Mouse (Mus musculus) urinary bladder, postnatal 4 days (tissue): Measurements from ENCODE around the gene Tln1.
"Not testable (repeated sequence)": the region's sequence is repeated elsewhere in the genome, so short reads cannot be mapped to it uniquely, and the experiment has no call there.

Experiments used
- DNase-seq, 2 experiments: peaks; one replicate each; pipeline ENCODE4 v3.0.0; 2021 to 2022; ENCODE audit warnings: low spot score in 2 of 2

The Tln1 gene

DNA sequence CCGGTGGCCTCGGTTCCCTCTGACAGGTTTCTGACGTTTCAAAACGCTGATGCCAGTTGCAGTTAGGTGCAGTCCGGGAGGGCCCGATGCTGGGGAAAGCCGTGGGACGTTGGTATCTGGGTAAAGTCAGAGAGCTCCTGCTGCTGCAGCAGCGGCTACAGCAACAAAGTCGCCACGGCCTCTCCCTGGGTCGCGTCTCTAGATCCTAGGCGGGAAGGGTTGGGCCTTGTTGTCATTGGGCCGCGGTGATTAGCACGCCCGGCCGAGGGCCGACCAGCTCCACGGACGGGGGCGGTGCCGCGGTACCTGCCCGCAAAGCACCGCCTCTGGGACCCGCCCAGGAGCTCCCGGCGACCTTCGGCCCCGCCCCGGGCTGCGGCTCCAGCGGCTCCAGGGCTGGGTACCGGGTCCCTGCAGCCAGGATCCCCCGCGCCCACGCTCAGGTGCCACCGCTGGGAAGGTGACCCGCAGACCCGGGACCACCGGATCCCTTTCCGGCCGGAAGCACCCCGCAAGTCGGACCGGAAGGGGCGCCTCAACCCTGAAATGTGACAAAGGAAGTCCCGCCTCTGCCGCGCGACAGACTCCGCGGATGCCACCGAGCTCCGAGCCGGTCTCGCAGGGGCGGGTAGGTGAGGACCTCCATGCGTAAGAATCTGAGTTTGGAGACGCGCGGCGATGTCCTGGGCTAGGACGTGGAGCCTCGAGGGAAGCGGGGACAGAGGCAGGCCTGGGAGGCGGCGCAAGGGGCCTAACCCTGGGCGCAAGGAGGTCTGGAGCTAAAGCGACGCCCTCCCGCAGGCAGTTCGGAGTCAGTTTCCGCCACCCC lies 16.1 kb upstream of the Tln1 start, which contains the start of the genes Rgp1 and Gba2:
Gene Rgp1, plus strand, starts transcription at position 340 of the 829 bp plus-strand sequence.
Gene Gba2, minus strand, starts transcription at position 498 of the 829 bp plus-strand sequence.
- DNase-seq: peak; percentile 83 to 84

DNA sequence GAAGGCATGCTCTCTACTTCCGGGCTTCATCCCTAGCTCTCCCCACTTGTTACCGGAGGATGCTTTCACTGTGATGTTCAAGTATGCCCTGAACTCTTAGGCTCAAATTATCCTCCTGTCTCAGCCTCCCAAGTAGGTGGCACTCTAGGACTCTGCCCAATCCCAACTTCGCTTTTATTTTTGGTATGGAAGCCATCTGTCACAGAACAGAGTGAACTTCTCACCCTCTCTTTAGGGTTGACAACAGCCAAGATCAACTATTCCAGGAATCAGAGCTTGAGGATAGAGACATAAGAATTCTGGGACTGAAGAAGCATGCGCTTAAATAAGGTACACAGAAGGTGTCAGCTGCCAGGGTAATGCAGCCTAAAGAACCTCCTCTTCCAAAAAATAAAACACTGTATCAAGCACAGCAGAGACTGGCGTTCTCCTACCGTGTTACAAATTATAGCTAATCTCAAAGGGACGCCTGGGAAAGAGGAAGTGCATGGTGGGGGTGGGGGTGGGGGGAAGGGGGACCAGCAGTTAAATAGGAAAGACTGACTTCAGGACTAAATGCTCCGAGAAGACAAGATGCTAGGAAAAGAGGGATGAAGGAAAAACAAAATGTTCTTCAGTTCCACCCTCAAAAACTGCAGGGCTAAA lies 14.9 kb upstream of the Tln1 start:
- no peak for DNase-seq

DNA sequence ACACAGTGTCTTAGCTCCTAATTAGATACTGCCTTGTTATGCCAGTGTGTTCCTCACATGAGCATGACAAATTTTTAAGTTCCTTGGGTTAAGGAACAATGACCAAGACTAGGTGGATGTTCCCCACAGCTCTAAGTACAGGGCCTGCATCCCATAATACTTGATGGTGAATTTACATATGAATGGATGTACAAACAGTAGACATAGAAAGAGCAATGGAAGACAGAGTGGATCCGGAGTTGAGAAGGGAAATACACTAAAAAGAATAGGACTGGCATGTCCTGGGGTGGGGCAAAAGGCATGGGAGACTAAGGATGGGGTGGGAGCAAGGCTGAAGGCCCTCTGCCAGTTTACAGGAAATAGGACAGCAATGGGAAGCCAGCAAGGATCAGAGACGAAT lies 12.9 kb upstream of the Tln1 start:
- no peak for DNase-seq

GRCm38 (mm10) chr4:43573561-43573960 lies 11.1 kb upstream of the Tln1 start:
- no peak for DNase-seq

DNA sequence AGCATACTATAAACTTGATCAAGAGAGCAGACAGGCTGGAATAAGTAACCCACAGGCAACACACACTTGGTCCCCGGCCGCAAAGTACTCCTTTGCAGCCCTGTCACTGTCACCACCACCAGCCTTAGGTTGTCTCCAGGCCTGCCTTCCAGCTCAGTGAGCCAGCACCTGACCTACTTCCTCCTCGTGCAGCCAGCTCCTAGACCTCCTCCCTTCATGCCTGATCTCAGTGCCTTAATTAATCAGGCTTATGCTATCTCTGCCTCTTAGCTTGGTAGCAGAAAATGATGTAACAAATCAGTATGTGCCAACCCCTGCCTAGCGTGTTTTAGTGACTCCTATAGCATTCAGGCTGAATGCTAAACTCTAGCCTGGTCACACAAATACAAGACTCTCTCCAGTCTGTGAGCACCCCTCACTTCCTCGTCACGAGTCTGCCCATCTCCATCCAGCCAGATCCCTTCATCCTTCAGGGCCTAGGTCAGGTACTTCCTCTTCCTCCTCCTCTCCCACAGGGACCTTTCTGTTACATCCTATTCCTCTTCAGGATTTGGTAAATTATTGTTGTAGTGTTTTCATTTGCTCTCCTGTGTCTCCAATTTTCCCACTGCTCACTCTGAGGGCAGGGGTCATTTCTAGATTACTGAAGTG lies 9.0 kb upstream of the Tln1 start:
- no peak for DNase-seq

DNA sequence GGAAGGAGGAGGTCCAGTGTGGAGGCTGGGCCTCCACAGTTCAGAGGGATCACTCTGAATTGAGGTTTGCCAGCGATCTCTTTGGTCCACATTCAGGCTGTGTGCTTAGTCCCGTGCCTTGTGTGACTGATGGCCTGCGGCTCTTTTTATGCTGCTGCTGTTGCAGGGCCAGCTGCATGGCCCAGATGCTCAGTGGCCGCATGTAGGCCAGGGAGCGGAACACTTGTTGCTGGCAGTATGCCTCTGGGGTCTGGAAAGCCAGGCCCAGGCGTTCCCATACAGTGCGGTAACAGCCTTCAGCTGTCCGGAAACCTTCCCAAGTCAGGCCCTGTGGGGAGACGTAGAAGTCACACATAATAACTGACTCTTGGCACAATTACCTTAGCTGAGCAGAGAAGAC lies 4.6 kb upstream of the Tln1 start:
- no peak for DNase-seq

DNA sequence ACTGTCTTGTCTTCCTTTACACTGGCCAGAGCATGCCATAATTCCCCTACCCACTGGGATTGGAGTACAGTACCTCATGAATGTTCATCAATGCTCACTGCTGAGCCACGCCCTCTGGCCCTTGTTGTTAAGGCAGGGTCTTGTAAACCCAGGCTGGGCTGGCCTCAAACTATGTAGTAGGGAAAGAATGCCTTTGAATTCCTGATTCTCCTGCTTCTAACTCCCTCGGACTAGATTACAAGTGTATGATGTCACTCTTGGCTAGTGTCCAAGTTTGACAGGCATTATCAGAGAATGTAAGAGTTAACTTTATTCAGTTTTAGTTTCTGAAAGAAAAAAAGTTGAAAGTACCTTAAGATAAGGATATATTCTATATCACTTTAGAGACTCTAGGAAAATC lies 1.7 kb upstream of the Tln1 start:
- DNase-seq: no peak

- no peak for DNase-seq
These were observed 1.0 kb upstream of the Tln1 start for GRCm38 (mm10) chr4:43563601-43563875.

- no peak for DNase-seq
These were observed 494 bp upstream of the Tln1 start for GRCm38 (mm10) chr4:43562769-43563600.

- DNase-seq: no peak
These were observed 975 bp downstream of the Tln1 start for GRCm38 (mm10) chr4:43561436-43561996.

DNA sequence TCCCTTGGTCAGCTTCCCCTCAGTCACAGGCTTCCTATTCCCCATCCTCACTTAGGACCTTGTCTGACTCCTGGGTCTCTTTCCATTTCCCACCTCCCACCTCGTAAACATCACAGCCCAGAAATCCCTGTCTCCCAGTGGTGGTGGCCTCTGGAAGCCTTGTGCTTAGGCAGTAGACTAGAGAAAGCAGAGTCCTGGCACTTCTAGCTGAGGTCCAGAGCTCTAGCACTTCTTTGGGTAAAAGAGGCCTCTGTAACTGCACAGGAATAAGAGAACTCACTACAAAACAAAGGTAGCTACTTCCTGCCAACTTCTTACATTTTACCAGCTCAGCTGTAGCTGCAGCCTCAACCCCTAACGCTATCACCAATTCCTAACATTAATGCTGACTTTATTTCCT lies 1.5 kb downstream of the Tln1 start:
- no peak for DNase-seq

DNA sequence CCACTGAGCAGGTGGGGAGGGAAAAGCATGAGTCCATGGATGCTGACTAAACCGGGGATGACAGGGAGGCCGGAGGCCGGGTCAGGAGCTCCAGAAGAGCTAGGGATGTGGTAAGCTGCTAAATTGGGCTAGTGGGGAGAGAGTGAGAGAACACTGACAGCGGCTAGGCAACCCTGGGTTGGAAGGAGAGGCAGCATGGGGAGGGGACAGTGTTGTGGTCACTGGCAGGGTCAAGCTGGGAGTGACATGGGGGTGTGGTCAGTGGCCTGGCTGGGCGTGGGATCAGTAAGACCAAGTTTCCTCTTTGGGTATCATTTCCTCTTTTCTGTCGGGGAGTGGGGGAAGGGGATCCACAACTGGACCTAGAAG lies 2.3 kb downstream of the Tln1 start:
- no peak for DNase-seq

DNA sequence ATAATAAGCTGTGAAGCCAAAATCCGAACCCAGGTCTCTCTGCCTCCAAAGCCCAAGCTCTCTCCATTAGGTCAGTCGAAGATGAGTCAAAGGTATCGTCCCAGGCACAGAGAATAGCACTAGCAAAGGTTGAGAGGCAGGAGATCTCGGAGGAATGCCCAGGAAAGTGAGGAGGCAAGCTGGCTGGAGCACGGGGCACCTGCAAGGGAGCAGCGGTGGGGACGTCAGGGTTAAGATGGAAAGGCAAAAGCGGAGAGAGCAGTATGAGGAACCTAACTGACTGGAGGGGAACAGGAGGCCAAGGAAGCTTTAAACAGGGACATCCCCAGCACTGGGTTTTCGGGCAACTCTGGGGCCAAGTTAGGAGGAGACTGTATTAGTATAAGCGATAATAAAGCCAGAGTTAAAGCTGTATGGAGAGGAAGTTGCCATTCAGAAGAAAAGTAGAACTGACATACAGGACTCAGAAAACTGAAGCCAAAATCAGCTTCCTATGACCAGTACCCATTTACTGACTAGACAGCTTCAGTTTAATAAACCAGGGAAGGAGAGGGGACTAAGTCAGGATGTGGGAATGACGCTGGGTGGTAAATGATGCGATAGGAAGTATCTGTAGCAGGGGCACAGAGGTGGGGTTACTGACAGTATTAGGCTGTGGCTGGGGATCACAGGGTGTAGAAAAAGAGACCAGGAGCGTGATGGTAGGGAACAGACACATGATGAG lies 2.8 kb downstream of the Tln1 start:
- DNase-seq: no peak

- DNase-seq: peak; percentile 65 to 74
These were observed 3.7 kb downstream of the Tln1 start for GRCm38 (mm10) chr4:43558631-43559356.

- no peak for DNase-seq
These were observed 4.4 kb downstream of the Tln1 start for GRCm38 (mm10) chr4:43558028-43558630.

- DNase-seq: no peak
These were observed 6.6 kb downstream of the Tln1 start for GRCm38 (mm10) chr4:43555926-43556325.

DNA sequence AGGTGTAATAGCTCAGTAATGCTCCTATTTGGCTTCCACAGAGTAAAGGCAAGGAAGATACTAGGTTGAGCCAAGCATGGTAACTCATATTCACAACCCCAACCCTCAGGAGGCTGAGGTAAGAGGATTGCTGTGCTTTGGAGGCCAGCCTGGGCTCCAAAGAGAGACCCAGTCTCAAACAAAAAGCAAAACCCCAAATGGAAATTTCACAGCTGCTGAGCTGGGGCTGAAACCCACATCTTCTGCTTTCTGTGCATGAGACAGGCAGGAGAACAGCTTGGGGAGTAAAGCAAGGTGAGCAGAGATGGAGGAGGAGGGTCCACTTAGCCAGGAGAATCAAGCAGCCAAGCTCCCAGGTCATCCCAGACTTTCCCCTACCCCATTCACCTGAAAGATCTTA lies 8.6 kb downstream of the Tln1 start:
- DNase-seq: no peak

DNA sequence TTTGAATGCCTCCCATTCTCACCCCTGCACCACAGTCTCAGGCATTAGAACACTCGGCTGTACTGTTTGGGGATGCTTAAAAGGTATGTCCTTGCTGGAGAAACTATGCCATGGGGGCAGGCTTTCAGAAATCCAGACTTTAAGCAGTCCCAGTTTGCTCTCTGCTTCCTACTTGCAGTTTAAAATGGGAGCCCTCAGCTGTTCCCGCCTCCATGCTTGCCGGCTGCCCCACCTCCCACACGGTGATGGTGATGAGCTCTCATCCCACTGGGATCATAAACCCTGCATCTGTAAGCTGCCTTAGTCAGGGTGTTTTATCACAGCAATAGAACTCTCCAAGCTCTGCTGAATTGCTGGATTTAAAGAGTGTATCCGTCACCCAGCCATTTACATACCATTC lies 10.1 kb downstream of the Tln1 start:
- no peak for DNase-seq

GRCm38 (mm10) chr4:43551854-43552253 lies 10.6 kb downstream of the Tln1 start:
- DNase-seq: not testable (repeated sequence)

GRCm38 (mm10) chr4:43549055-43549454 lies 13.4 kb downstream of the Tln1 start:
- DNase-seq: no peak
